Mouse (Mus musculus) kidney, adult 2 months (tissue): ENCODE measurements around the gene Xkr8.

Experiments used
- CTCF ChIP-seq: fragments of 200-500 bp; conservative IDR thresholded peaks from 2 replicates; pipeline ENCODE4 v1.5.1; 2011; ENCODE audit warnings: low read depth, mild to moderate bottlenecking, control low read depth, low read length, moderate library complexity, mixed read lengths; ENCODE audit not compliant: insufficient read depth, insufficient read length
- POLR2A ChIP-seq: fragments of 200-500 bp; IDR thresholded peaks from one replicate; pipeline ENCODE4 v1.6.1; 2011; ENCODE audit warnings: low read depth, low read length, control low read depth

DNA sequence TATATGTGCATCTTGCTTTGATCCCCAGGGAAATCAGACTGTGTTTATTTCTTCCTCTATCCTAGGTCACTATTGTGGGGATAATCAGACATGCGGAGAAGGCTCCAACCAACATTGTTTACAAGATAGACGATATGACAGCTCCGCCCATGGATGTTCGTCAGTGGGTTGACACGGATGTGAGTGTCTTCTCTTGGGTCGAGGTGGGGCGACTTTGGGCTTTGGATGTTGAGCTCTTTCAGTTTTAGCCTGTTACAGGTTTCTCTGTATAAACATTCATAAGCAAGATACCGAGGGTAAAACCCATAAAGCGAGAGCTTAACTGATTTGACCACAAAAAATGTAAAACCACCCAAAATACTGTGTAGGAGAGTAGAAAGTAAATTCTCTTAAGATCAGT, 39.4 kb upstream of the Xkr8 start:
- no peak for TF ChIP-seq CTCF
- TF ChIP-seq POLR2A, result no peak
